Comparison of ENCODE assay signal across 7 mouse cellular contexts in the genomic region with DNA sequence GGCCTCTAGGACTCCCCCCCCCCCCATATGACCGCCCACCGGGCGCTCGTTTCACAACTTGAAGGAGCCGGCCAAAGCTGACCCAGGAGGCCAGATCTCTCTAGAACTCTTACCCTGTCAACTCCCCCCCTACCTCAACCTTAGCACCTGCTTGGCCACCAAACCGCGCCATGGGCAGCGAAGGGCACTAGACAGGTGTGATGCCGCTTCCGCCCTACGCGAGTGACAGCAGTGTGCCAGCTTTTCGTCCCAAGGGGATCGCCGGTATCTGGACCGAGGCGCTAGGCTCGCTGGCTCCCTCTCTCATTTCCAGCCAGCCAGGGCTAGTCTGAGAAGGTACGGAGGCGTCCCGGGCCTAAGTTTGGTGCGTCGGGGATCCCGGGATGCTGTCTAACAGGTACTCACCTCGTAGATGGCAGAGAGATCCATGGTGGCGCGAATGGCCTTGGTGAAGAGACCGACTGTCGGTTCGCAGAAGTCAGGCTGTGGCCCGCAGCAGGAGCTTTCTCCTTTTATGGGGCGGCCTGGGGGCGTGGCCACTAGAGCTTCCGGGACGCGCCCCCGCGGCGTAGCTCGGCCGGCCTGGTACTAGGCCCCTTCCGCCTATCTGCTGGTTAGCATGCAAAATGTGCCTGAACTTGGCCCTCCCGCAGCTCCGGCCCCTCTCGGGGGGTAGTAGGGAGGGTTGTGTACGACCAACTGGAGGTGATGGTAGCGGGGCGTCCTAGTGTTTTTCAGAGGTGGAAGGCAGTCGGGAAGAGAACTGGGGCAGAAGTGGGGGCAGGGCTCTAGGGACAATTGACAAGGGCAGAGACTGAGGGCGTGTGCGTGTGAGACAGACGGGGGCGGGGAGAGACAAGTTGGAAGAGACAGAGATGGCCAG. TPM values are rescaled to one million over a fixed set of nuclear protein-coding genes. Genes with fewer than 3 reads are reported as not detected.
A peak's percentile ranks its signal among the peaks of the same experiment; 100 is the strongest.
DNase-seq lines count a peak whose midpoint lies in the region; ATAC-seq and TF ChIP-seq lines count a peak whose summit lies in the region.

No protein-coding gene starts in this region.

- H3K27ac ChIP-seq in embryonic facial prominence, embryonic 10.5 days (replicated peaks), result peak overlapping the region; percentile 92
- H3K27ac ChIP-seq in limb, embryonic 14.5 days (replicated peaks; ENCODE audit: low read depth, low read length), result peak overlapping the region; percentile 77
- H3K27ac ChIP-seq in midbrain, embryonic 16.5 days (ENCODE audit: low read length), result peak overlapping the region; percentile 68
- peak overlapping the region; percentile 98 for H3K27ac ChIP-seq in spleen, adult 2 months (ENCODE audit: insufficient read depth, low read length)

- peak; percentile 97 for DNase-seq in adrenal gland, postnatal 14 days
- peak; percentile 90 for DNase-seq in embryonic facial prominence, embryonic 10.5 days (ENCODE audit: low spot score)
- peak; percentile 100 for DNase-seq in heart, adult 11 months
- DNase-seq in kidney, adult 18-20 months, result peak; percentile 98
- DNase-seq in limb, embryonic 14.5 days (ENCODE audit: low spot score), result peak; percentile 94
- DNase-seq in spleen, adult 2 months (ENCODE audit: low read depth in 1 of 2, low spot score in 2 of 2), result peak; percentile 93 to 96

- H3K4me1 ChIP-seq in embryonic facial prominence, embryonic 10.5 days, result peaks cover 92% of the 10 kb centered on the region
- H3K4me1 ChIP-seq in limb, embryonic 14.5 days (ENCODE audit: control insufficient read depth, insufficient read depth, low read length), result peaks cover 72% of the 10 kb centered on the region
- H3K4me1 ChIP-seq in midbrain, embryonic 16.5 days (ENCODE audit: control insufficient read depth, insufficient read depth, low read length), result peaks cover 21% of the 10 kb centered on the region
- H3K4me1 ChIP-seq in spleen, adult 2 months (ENCODE audit: control insufficient read depth, insufficient read depth, insufficient read length), result peaks cover 18% of the 10 kb centered on the region

- peaks cover 10% of the 10 kb centered on the region for H3K36me3 ChIP-seq in embryonic facial prominence, embryonic 10.5 days (replicated peaks)
- H3K36me3 ChIP-seq in limb, embryonic 14.5 days (ENCODE audit: control insufficient read depth, insufficient read depth, low read length), result peaks cover 11% of the 10 kb centered on the region
- H3K36me3 ChIP-seq in midbrain, embryonic 16.5 days (ENCODE audit: control insufficient read depth, insufficient read depth, low read length), result no peaks in the 10 kb centered on the region
- peaks cover 16% of the 10 kb centered on the region for H3K36me3 ChIP-seq in spleen, adult 2 months (ENCODE audit: control insufficient read depth, insufficient read depth, low read length)

- H3K9ac ChIP-seq in limb, embryonic 14.5 days (ENCODE audit: low read depth, low read length, severe bottlenecking), result peak overlapping the region; percentile 75
- peak overlapping the region; percentile 68 for H3K9ac ChIP-seq in midbrain, embryonic 16.5 days (ENCODE audit: low read depth, low read length)

- H3K27me3 ChIP-seq in embryonic facial prominence, embryonic 10.5 days (replicated peaks; ENCODE audit: low read depth, poor library complexity, severe bottlenecking), result peaks cover 10% of the 10 kb centered on the region
- H3K27me3 ChIP-seq in limb, embryonic 14.5 days (ENCODE audit: control insufficient read depth, insufficient read depth, low read length), result no peaks in the 10 kb centered on the region
- peaks cover 4% of the 10 kb centered on the region; the same call in 1 of the 2 replicates for H3K27me3 ChIP-seq in midbrain, embryonic 16.5 days (ENCODE audit: control insufficient read depth, insufficient read depth, low read depth, low read length)
- no peaks in the 10 kb centered on the region for H3K27me3 ChIP-seq in spleen, adult 2 months (ENCODE audit: control insufficient read depth, insufficient read depth, low read length)

- H3K4me3 ChIP-seq in embryonic facial prominence, embryonic 10.5 days, result peak overlapping the region; percentile 72
- H3K4me3 ChIP-seq in limb, embryonic 14.5 days (replicated peaks; ENCODE audit: low read length), result peak overlapping the region; percentile 73
- H3K4me3 ChIP-seq in midbrain, embryonic 16.5 days (ENCODE audit: low read depth, low read length), result peak overlapping the region; percentile 44
- peak overlapping the region; percentile 74 for H3K4me3 ChIP-seq in spleen, adult 2 months (ENCODE audit: extremely low read depth, insufficient read depth, insufficient read length)

- no peak for TF ChIP-seq CTCF in spleen, adult 2 months (IDR thresholded peaks at IDR 0.05; ENCODE audit: extremely low read depth, insufficient read depth, insufficient read length, insufficient replicate concordance)

- H3K4me2 ChIP-seq in limb, embryonic 14.5 days (replicated peaks; ENCODE audit: low read depth, low read length, severe bottlenecking), result peak overlapping the region; percentile 94
- peak overlapping the region; percentile 67 for H3K4me2 ChIP-seq in midbrain, embryonic 16.5 days (ENCODE audit: low read length)

- under 1% methylated on average over 53 of the region's 53 CpGs for WGBS in embryonic facial prominence, embryonic 10.5 days
- WGBS in limb, embryonic 14.5 days, result 1% methylated on average over 51 of the region's 53 CpGs
- WGBS in midbrain, embryonic 16.5 days, result under 1% methylated on average over 53 of the region's 53 CpGs
- WGBS in spleen, adult 2 months, result under 1% methylated on average over 53 of the region's 53 CpGs

- peak; percentile 41 for ATAC-seq in limb, embryonic 14.5 days (ENCODE audit: low FRiP score, low read depth)
- no peak for ATAC-seq in midbrain, embryonic 16.5 days

- peak; percentile 81; the same call in 1 of the 2 replicates for TF ChIP-seq POLR2A in limb, embryonic 14.5 days (IDR thresholded peaks at IDR 0.05; ENCODE audit: borderline replicate concordance, extremely low read depth, insufficient read depth, insufficient read length)
- TF ChIP-seq POLR2A in spleen, adult 2 months (IDR thresholded peaks at IDR 0.05; ENCODE audit: low read depth, low read length), result peak; percentile 100

- H3K9me3 ChIP-seq in embryonic facial prominence, embryonic 10.5 days, result no peaks in the 10 kb centered on the region
- no peaks in the 10 kb centered on the region for H3K9me3 ChIP-seq in limb, embryonic 14.5 days (ENCODE audit: control insufficient read depth, low read length)
- no peaks in the 10 kb centered on the region for H3K9me3 ChIP-seq in midbrain, embryonic 16.5 days (replicated peaks; ENCODE audit: control insufficient read depth, low read length, poor library complexity, severe bottlenecking)

RNA-seq across cellular contexts. Expression of gene Zfp36, which starts 1.0 kb away (rescaled TPM):
- total RNA-seq in adrenal gland, postnatal 14 days (2021), result 27.9 and 30.7 TPM in 2 replicates
- 5.6 and 5.7 TPM in 2 replicates for polyA plus RNA-seq in embryonic facial prominence, embryonic 10.5 days (2016; fragmentation: Nextera tagmentation; extraction: Ambion mirVana)
- polyA plus RNA-seq in limb, embryonic 14.5 days (2012; rRNA removed), result 12.3 and 19.0 TPM in 2 replicates
- 16.0 TPM in 2 replicates for polyA plus RNA-seq in limb, embryonic 14.5 days (2014; fragmentation: Nextera tagmentation; extraction: Ambion mirVana)
- polyA plus RNA-seq in midbrain, embryonic 16.5 days (2015; fragmentation: Nextera tagmentation; extraction: Ambion mirVana), result 2.9 and 3.3 TPM in 2 replicates
- 106 and 138 TPM in 2 replicates for polyA plus RNA-seq in spleen, adult 2 months (2012; rRNA removed)

RNA-seq across cellular contexts. Expression of gene Plekhg2, which starts 6.6 kb away (rescaled TPM):
- 27.9 and 32.6 TPM in 2 replicates for total RNA-seq in adrenal gland, postnatal 14 days (2021)
- 93.4 and 101 TPM in 2 replicates for polyA plus RNA-seq in embryonic facial prominence, embryonic 10.5 days (2016; fragmentation: Nextera tagmentation; extraction: Ambion mirVana)
- polyA plus RNA-seq in limb, embryonic 14.5 days (2012; rRNA removed), result 67.3 and 87.8 TPM in 2 replicates
- polyA plus RNA-seq in limb, embryonic 14.5 days (2014; fragmentation: Nextera tagmentation; extraction: Ambion mirVana), result 59.0 and 69.1 TPM in 2 replicates
- polyA plus RNA-seq in midbrain, embryonic 16.5 days (2015; fragmentation: Nextera tagmentation; extraction: Ambion mirVana), result 22.9 and 23.1 TPM in 2 replicates
- 64.0 and 66.4 TPM in 2 replicates for polyA plus RNA-seq in spleen, adult 2 months (2012; rRNA removed)

RNA-seq across cellular contexts. Expression of gene Med29, which starts 13.5 kb away (rescaled TPM):
- total RNA-seq in adrenal gland, postnatal 14 days (2021), result 29.6 and 30.5 TPM in 2 replicates
- 61.9 and 62.6 TPM in 2 replicates for polyA plus RNA-seq in embryonic facial prominence, embryonic 10.5 days (2016; fragmentation: Nextera tagmentation; extraction: Ambion mirVana)
- polyA plus RNA-seq in limb, embryonic 14.5 days (2012; rRNA removed), result 47.5 and 61.6 TPM in 2 replicates
- 46.6 and 49.9 TPM in 2 replicates for polyA plus RNA-seq in limb, embryonic 14.5 days (2014; fragmentation: Nextera tagmentation; extraction: Ambion mirVana)
- 39.6 and 40.3 TPM in 2 replicates for polyA plus RNA-seq in midbrain, embryonic 16.5 days (2015; fragmentation: Nextera tagmentation; extraction: Ambion mirVana)
- 26.6 and 31.5 TPM in 2 replicates for polyA plus RNA-seq in spleen, adult 2 months (2012; rRNA removed)

RNA-seq across cellular contexts. Expression of gene Paf1, which starts 13.7 kb away (rescaled TPM):
- total RNA-seq in adrenal gland, postnatal 14 days (2021), result 77.0 and 87.6 TPM in 2 replicates
- polyA plus RNA-seq in embryonic facial prominence, embryonic 10.5 days (2016; fragmentation: Nextera tagmentation; extraction: Ambion mirVana), result 88.3 and 89.0 TPM in 2 replicates
- 97.8 and 102 TPM in 2 replicates for polyA plus RNA-seq in limb, embryonic 14.5 days (2012; rRNA removed)
- 54.2 and 63.1 TPM in 2 replicates for polyA plus RNA-seq in limb, embryonic 14.5 days (2014; fragmentation: Nextera tagmentation; extraction: Ambion mirVana)
- 96.1 and 109 TPM in 2 replicates for polyA plus RNA-seq in midbrain, embryonic 16.5 days (2015; fragmentation: Nextera tagmentation; extraction: Ambion mirVana)
- 85.1 and 88.6 TPM in 2 replicates for polyA plus RNA-seq in spleen, adult 2 months (2012; rRNA removed)

RNA-seq across cellular contexts. Expression of gene Rps16, which starts 28.6 kb away (rescaled TPM):
- total RNA-seq in adrenal gland, postnatal 14 days (2021), result 937 and 1,132 TPM in 2 replicates
- 1,023 and 1,043 TPM in 2 replicates for polyA plus RNA-seq in embryonic facial prominence, embryonic 10.5 days (2016; fragmentation: Nextera tagmentation; extraction: Ambion mirVana)
- polyA plus RNA-seq in limb, embryonic 14.5 days (2012; rRNA removed), result 1,848 and 2,127 TPM in 2 replicates
- polyA plus RNA-seq in limb, embryonic 14.5 days (2014; fragmentation: Nextera tagmentation; extraction: Ambion mirVana), result 1,280 and 1,345 TPM in 2 replicates
- polyA plus RNA-seq in midbrain, embryonic 16.5 days (2015; fragmentation: Nextera tagmentation; extraction: Ambion mirVana), result 414 and 435 TPM in 2 replicates
- 1,505 and 1,761 TPM in 2 replicates for polyA plus RNA-seq in spleen, adult 2 months (2012; rRNA removed)
